Mouse (Mus musculus): ENCODE measurements around the gene 5031439G07Rik. TPM values are rescaled to one million over a fixed set of nuclear protein-coding genes. Genes with fewer than 3 reads are reported as not detected.

Gene 5031439G07Rik
- polyA plus RNA-seq, 1 experiment from 2014 or later, result 19.2 TPM

GRCm38 (mm10) chr15:84964771-84965170, 23.6 kb downstream of the 5031439G07Rik start:
- no peaks in the 10 kb centered on the region for H3K9me3 ChIP-seq (ENCODE audit: control insufficient read depth, low read length)
- no peak overlapping the region for H3K9ac ChIP-seq
- peaks cover 14% of the 10 kb centered on the region for H3K4me1 ChIP-seq (replicated peaks; ENCODE audit: control insufficient read depth, insufficient read depth, low read length)
- DNase-seq (ENCODE audit: low spot score) (no peak), ATAC-seq (ENCODE audit: low FRiP score) (no peak)
- 89% methylated on average over 5 of the region's 5 CpGs for WGBS
- H3K4me2 ChIP-seq (replicated peaks), result no peak overlapping the region
- 0 out of 2 replicates have a peak, but pooled peaks cover under 1% of the 10 kb centered on the region for H3K36me3 ChIP-seq (replicated peaks; ENCODE audit: control insufficient read depth, insufficient read depth)
- no peak overlapping the region for H3K27ac ChIP-seq
- H3K4me3 ChIP-seq (replicated peaks; ENCODE audit: low read length), result no peak overlapping the region
- no peaks in the 10 kb centered on the region for H3K27me3 ChIP-seq (ENCODE audit: control insufficient read depth, insufficient read depth, low read length)

GRCm38 (mm10) chr15:84962518-84962917, 25.8 kb downstream of the 5031439G07Rik start:
- Histone ChIP-seq H3K4me3 (replicated peaks; ENCODE audit: low read length) (no peak overlapping the region), H3K9ac (no peak overlapping the region), H3K27me3 (ENCODE audit: control insufficient read depth, insufficient read depth, low read length) (no peaks in the 10 kb centered on the region), H3K27ac (no peak overlapping the region), H3K36me3 (replicated peaks; ENCODE audit: control insufficient read depth, insufficient read depth) (peaks cover 20% of the 10 kb centered on the region), H3K4me2 (replicated peaks) (no peak overlapping the region), H3K9me3 (ENCODE audit: control insufficient read depth, low read length) (no peaks in the 10 kb centered on the region), H3K4me1 (replicated peaks; ENCODE audit: control insufficient read depth, insufficient read depth, low read length) (peaks cover 28% of the 10 kb centered on the region)
- no peak for ATAC-seq (ENCODE audit: low FRiP score)
- WGBS, result 85% methylated on average over 2 of the region's 2 CpGs
- DNase-seq (ENCODE audit: low spot score), result no peak

GRCm38 (mm10) chr15:84960692-84961091, 27.7 kb downstream of the 5031439G07Rik start:
- peaks cover 29% of the 10 kb centered on the region for H3K4me1 ChIP-seq (replicated peaks; ENCODE audit: control insufficient read depth, insufficient read depth, low read length)
- ATAC-seq (ENCODE audit: low FRiP score) (no peak), DNase-seq (ENCODE audit: low spot score) (peak; percentile 41)
- no peaks in the 10 kb centered on the region for H3K27me3 ChIP-seq (ENCODE audit: control insufficient read depth, insufficient read depth, low read length)
- peaks cover 31% of the 10 kb centered on the region for H3K36me3 ChIP-seq (replicated peaks; ENCODE audit: control insufficient read depth, insufficient read depth)
- peak overlapping the region; percentile 53 for H3K27ac ChIP-seq
- peak overlapping the region; percentile 39 for H3K4me2 ChIP-seq (replicated peaks)
- no peaks in the 10 kb centered on the region for H3K9me3 ChIP-seq (ENCODE audit: control insufficient read depth, low read length)
- 0 out of 2 replicates have a peak overlapping the region, but pooled peaks have one; percentile 7 for H3K4me3 ChIP-seq (replicated peaks; ENCODE audit: low read length)
- peak overlapping the region; percentile 52 for H3K9ac ChIP-seq
- WGBS, result 21% methylated on average over 7 of the region's 8 CpGs

- no peak overlapping the region for H3K4me2 ChIP-seq (replicated peaks)
- no peak for ATAC-seq (ENCODE audit: low FRiP score)
- H3K27ac ChIP-seq, result no peak overlapping the region
- H3K4me1 ChIP-seq (replicated peaks; ENCODE audit: control insufficient read depth, insufficient read depth, low read length), result peaks cover 29% of the 10 kb centered on the region
- H3K27me3 ChIP-seq (ENCODE audit: control insufficient read depth, insufficient read depth, low read length), result no peaks in the 10 kb centered on the region
- H3K4me3 ChIP-seq (replicated peaks; ENCODE audit: low read length), result no peak overlapping the region
- DNase-seq (ENCODE audit: low spot score), result no peak
- H3K9ac ChIP-seq, result no peak overlapping the region
- peaks cover 39% of the 10 kb centered on the region for H3K36me3 ChIP-seq (replicated peaks; ENCODE audit: control insufficient read depth, insufficient read depth)
- WGBS, result 92% methylated on average over 6 of the region's 6 CpGs
- H3K9me3 ChIP-seq (ENCODE audit: control insufficient read depth, low read length), result no peaks in the 10 kb centered on the region
Observed at GRCm38 (mm10) chr15:84959891-84960290, 28.5 kb downstream of the 5031439G07Rik start.

- WGBS, result 88% methylated on average over 3 of the region's 3 CpGs
- no peak for ATAC-seq (ENCODE audit: low FRiP score)
- Histone ChIP-seq H3K27ac (peak overlapping the region; percentile 20; the same call in 1 of the 2 replicates), H3K36me3 (replicated peaks; ENCODE audit: control insufficient read depth, insufficient read depth) (peaks cover 53% of the 10 kb centered on the region), H3K4me2 (replicated peaks) (no peak overlapping the region), H3K4me1 (replicated peaks; ENCODE audit: control insufficient read depth, insufficient read depth, low read length) (peaks cover 29% of the 10 kb centered on the region), H3K9ac (0 out of 2 replicates have a peak overlapping the region, but pooled peaks have one; percentile 28), H3K9me3 (ENCODE audit: control insufficient read depth, low read length) (no peaks in the 10 kb centered on the region), H3K27me3 (ENCODE audit: control insufficient read depth, insufficient read depth, low read length) (no peaks in the 10 kb centered on the region), H3K4me3 (replicated peaks; ENCODE audit: low read length) (no peak overlapping the region)
- DNase-seq (ENCODE audit: low spot score), result no peak
Observed at GRCm38 (mm10) chr15:84958331-84958730, 30.0 kb downstream of the 5031439G07Rik start.

GRCm38 (mm10) chr15:84957851-84958250, 30.5 kb downstream of the 5031439G07Rik start:
- Histone ChIP-seq H3K27ac (peak overlapping the region; percentile 20; the same call in 1 of the 2 replicates), H3K4me1 (replicated peaks; ENCODE audit: control insufficient read depth, insufficient read depth, low read length) (peaks cover 29% of the 10 kb centered on the region), H3K4me2 (replicated peaks) (no peak overlapping the region), H3K9me3 (ENCODE audit: control insufficient read depth, low read length) (no peaks in the 10 kb centered on the region), H3K27me3 (ENCODE audit: control insufficient read depth, insufficient read depth, low read length) (no peaks in the 10 kb centered on the region), H3K4me3 (replicated peaks; ENCODE audit: low read length) (no peak overlapping the region), H3K36me3 (replicated peaks; ENCODE audit: control insufficient read depth, insufficient read depth) (peaks cover 58% of the 10 kb centered on the region), H3K9ac (0 out of 2 replicates have a peak overlapping the region, but pooled peaks have one; percentile 28)
- WGBS, result 24% methylated on average over 3 of the region's 3 CpGs
- peak; percentile 72; the same call in 1 of the 2 replicates for ATAC-seq (ENCODE audit: low FRiP score)
- DNase-seq (ENCODE audit: low spot score), result peak; percentile 65

GRCm38 (mm10) chr15:84953259-84953658, 35.1 kb downstream of the 5031439G07Rik start:
- ATAC-seq (ENCODE audit: low FRiP score) (no peak), DNase-seq (ENCODE audit: low spot score) (no peak)
- Histone ChIP-seq H3K27me3 (ENCODE audit: control insufficient read depth, insufficient read depth, low read length) (no peaks in the 10 kb centered on the region), H3K36me3 (replicated peaks; ENCODE audit: control insufficient read depth, insufficient read depth) (peaks cover 89% of the 10 kb centered on the region), H3K9me3 (ENCODE audit: control insufficient read depth, low read length) (no peaks in the 10 kb centered on the region), H3K4me3 (replicated peaks; ENCODE audit: low read length) (no peak overlapping the region), H3K9ac (no peak overlapping the region), H3K4me2 (replicated peaks) (no peak overlapping the region), H3K4me1 (replicated peaks; ENCODE audit: control insufficient read depth, insufficient read depth, low read length) (peaks cover 8% of the 10 kb centered on the region), H3K27ac (no peak overlapping the region)
- WGBS, result 97% methylated on average over 11 of the region's 11 CpGs

- H3K36me3 ChIP-seq (replicated peaks; ENCODE audit: control insufficient read depth, insufficient read depth), result peaks cover 92% of the 10 kb centered on the region
- no peaks in the 10 kb centered on the region for H3K27me3 ChIP-seq (ENCODE audit: control insufficient read depth, insufficient read depth, low read length)
- no peaks in the 10 kb centered on the region for H3K9me3 ChIP-seq (ENCODE audit: control insufficient read depth, low read length)
- H3K27ac ChIP-seq, result no peak overlapping the region
- ATAC-seq (ENCODE audit: low FRiP score) (no peak), DNase-seq (ENCODE audit: low spot score) (no peak)
- no peak overlapping the region for H3K9ac ChIP-seq
- WGBS, result 92% methylated on average over 4 of the region's 4 CpGs
- H3K4me3 ChIP-seq (replicated peaks; ENCODE audit: low read length), result no peak overlapping the region
- H3K4me2 ChIP-seq (replicated peaks), result no peak overlapping the region
- H3K4me1 ChIP-seq (replicated peaks; ENCODE audit: control insufficient read depth, insufficient read depth, low read length), result no peaks in the 10 kb centered on the region
Observed at GRCm38 (mm10) chr15:84950053-84950452, 38.3 kb downstream of the 5031439G07Rik start.

- H3K4me3 ChIP-seq (replicated peaks; ENCODE audit: low read length), result no peak overlapping the region
- no peak overlapping the region for H3K9ac ChIP-seq
- WGBS, result 88% methylated on average over 14 of the region's 14 CpGs
- H3K4me2 ChIP-seq (replicated peaks), result no peak overlapping the region
- H3K27ac ChIP-seq, result no peak overlapping the region
- no peaks in the 10 kb centered on the region for H3K4me1 ChIP-seq (replicated peaks; ENCODE audit: control insufficient read depth, insufficient read depth, low read length)
- DNase-seq (ENCODE audit: low spot score) (no peak), ATAC-seq (ENCODE audit: low FRiP score) (no peak)
- H3K36me3 ChIP-seq (replicated peaks; ENCODE audit: control insufficient read depth, insufficient read depth), result peaks cover 82% of the 10 kb centered on the region
- no peaks in the 10 kb centered on the region for H3K9me3 ChIP-seq (ENCODE audit: control insufficient read depth, low read length)
- H3K27me3 ChIP-seq (ENCODE audit: control insufficient read depth, insufficient read depth, low read length), result no peaks in the 10 kb centered on the region
Observed at GRCm38 (mm10) chr15:84948990-84949389, 39.4 kb downstream of the 5031439G07Rik start.

- ATAC-seq (ENCODE audit: low FRiP score) (no peak), DNase-seq (ENCODE audit: low spot score) (no peak)
- Histone ChIP-seq H3K4me1 (replicated peaks; ENCODE audit: control insufficient read depth, insufficient read depth, low read length) (no peaks in the 10 kb centered on the region), H3K9me3 (ENCODE audit: control insufficient read depth, low read length) (no peaks in the 10 kb centered on the region), H3K27ac (no peak overlapping the region), H3K27me3 (ENCODE audit: control insufficient read depth, insufficient read depth, low read length) (no peaks in the 10 kb centered on the region), H3K9ac (no peak overlapping the region), H3K36me3 (replicated peaks; ENCODE audit: control insufficient read depth, insufficient read depth) (peaks cover 74% of the 10 kb centered on the region), H3K4me3 (replicated peaks; ENCODE audit: low read length) (no peak overlapping the region), H3K4me2 (replicated peaks) (no peak overlapping the region)
- 86% methylated on average over 5 of the region's 5 CpGs for WGBS
Observed at GRCm38 (mm10) chr15:84944319-84944718, 44.0 kb downstream of the 5031439G07Rik start.

All from hindbrain, embryonic 14.5 days (tissue).